Mouse (Mus musculus) hindbrain, embryonic 11.5 days (tissue): ENCODE measurements at regions not wholly inside any gene's neighbourhood (a gene's known extent, or its start where the extent isn't known, plus 50 kb on each side); places are given as distances from the start of the nearest gene placed in this dataset.

Experiments used
- ATAC-seq: fragments of 200-750 bp; cut with Nextera tagmentation; 2 replicates; pipeline ENCODE4 v1.8.0; 2017; ENCODE audit warnings: mild to moderate bottlenecking, moderate TSS enrichment, moderate library complexity; ENCODE audit not compliant: low FRiP score
- DNase-seq: peaks from one replicate; pipeline ENCODE4 v3.0.0-alpha.2; 2015; ENCODE audit warnings: low spot score
- H3K27ac ChIP-seq: fragments of 300-500 bp; sonication (generic); 2 replicates; pipeline ENCODE4 v1.5.1; 2014; ENCODE audit warnings: mild to moderate bottlenecking, low read depth, low read length
- H3K27me3 ChIP-seq: fragments of 300-500 bp; sonication (generic); 2 replicates; pipeline ENCODE4 v1.6.1; 2014; ENCODE audit warnings: mild to moderate bottlenecking, low read length, moderate library complexity, mixed read lengths; ENCODE audit not compliant: control insufficient read depth, insufficient read depth
- H3K36me3 ChIP-seq: fragments of 300-500 bp; sonication (generic); 2 replicates; pipeline ENCODE4 v1.6.1; 2014; ENCODE audit warnings: mild to moderate bottlenecking, low read length, moderate library complexity, mixed read lengths; ENCODE audit not compliant: control insufficient read depth, insufficient read depth
- H3K4me1 ChIP-seq: fragments of 300-500 bp; sonication (generic); replicated peaks from 2 replicates; pipeline ENCODE4 v1.6.1; 2014; ENCODE audit warnings: low read length, mixed read lengths; ENCODE audit not compliant: control insufficient read depth, insufficient read depth
- H3K4me2 ChIP-seq: fragments of 300-500 bp; sonication (generic); replicated peaks from 2 replicates; pipeline ENCODE4 v1.6.1; 2014; ENCODE audit warnings: mild to moderate bottlenecking, low read depth, low read length
- H3K4me3 ChIP-seq: fragments of 300-500 bp; sonication (generic); 2 replicates; pipeline ENCODE4 v1.5.1; 2014; ENCODE audit warnings: low read depth, low read length
- H3K9ac ChIP-seq: fragments of 300-500 bp; sonication (generic); 2 replicates; pipeline ENCODE4 v1.6.1; 2014; ENCODE audit warnings: low read depth, low read length
- H3K9me3 ChIP-seq: fragments of 300-500 bp; sonication (generic); 2 replicates; pipeline ENCODE4 v1.6.1; 2016; ENCODE audit warnings: low read length; ENCODE audit not compliant: control insufficient read depth
- WGBS: fragments of 180-500 bp; shearing (Covaris S2); extraction: QIAGEN DNeasy Blood & Tissue Kit; methylation state at CpG from one replicate; pipeline ENCODE4 v1.1.7; 2014; 5-methylcytosine and 5-hydroxymethylcytosine counted together

DNA sequence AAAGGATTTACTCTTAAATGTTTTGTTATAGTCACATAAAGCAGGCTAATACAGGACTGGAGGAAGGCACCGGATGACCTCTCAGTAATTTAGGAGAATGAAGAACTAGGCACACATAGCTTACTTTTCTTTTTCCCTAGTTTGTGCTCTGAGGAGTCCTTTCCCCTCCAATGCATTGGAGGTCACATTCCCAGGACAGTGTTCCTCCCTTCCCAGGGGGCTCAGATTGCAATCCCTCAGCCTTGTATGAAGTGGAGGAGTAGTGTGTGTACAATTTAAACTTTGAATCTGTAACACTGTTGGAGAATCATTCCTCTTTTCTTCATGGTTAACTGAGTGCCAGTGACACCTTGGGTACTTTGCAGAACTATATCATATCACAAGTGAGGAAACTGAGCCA, 109.5 kb upstream of the Npy start:
- WGBS, result 100% methylated on average over 1 of the region's 1 CpGs
- Histone ChIP-seq H3K4me2 (no peak overlapping the region), H3K27me3 (no peaks in the 10 kb centered on the region)

DNA sequence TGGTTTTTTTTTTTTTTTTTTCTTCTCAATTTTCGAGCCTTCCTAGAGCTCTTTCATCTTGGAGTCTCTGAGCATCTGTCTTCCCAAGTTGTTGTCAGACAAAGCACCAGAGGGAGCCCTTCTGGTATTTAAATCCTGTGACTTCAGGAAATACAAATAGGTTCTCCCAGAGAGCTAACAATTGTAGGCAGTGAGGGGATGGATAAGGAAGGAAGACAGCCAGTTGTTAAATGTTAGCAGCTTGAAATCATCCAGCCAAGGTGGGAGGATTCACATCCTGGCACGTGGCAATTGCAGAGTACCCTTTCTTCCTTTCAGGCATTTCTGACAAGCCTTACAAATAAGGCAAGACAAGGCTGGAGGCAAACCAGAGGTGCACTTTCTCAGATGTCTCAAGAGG, 106.0 kb upstream of the Npy start:
- ATAC-seq (no peak), DNase-seq (peak; percentile 8)
- Histone ChIP-seq H3K9me3 (no peaks in the 10 kb centered on the region), H3K27me3 (no peaks in the 10 kb centered on the region), H3K27ac (no peak overlapping the region), H3K4me2 (no peak overlapping the region), H3K4me1 (no peaks in the 10 kb centered on the region), H3K36me3 (no peaks in the 10 kb centered on the region), H3K4me3 (no peak overlapping the region), H3K9ac (no peak overlapping the region)
- WGBS, result 2% methylated on average over 2 of the region's 2 CpGs

More for the DNA sequence above, 109.5 kb upstream of the Npy start:
- Histone ChIP-seq H3K9ac (no peak overlapping the region), H3K27ac (no peak overlapping the region), H3K4me1 (no peaks in the 10 kb centered on the region), H3K4me3 (no peak overlapping the region), H3K36me3 (no peaks in the 10 kb centered on the region), H3K9me3 (no peaks in the 10 kb centered on the region)
- no peak for ATAC-seq
- DNase-seq, result no peak

DNA sequence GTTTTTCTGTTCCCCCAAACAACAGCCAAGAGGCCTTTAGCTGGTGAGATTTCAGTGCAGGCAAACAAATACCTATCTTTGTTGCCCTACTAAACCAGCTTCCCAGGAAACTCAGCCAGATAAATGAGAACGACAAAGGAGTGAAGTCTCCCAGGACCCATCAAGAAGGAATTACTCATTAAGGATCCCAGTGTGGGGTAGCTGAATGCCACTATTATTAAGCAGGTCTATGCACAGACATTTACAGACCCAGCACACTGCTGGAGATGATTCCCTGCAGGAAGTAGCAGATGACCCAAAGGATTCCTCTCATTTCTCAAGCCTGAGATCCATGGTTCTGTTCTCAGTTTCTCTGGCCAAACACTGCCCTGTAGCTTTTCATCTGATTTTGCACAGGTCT, 105.6 kb upstream of the Npy start:
- ATAC-seq, result no peak

DNA sequence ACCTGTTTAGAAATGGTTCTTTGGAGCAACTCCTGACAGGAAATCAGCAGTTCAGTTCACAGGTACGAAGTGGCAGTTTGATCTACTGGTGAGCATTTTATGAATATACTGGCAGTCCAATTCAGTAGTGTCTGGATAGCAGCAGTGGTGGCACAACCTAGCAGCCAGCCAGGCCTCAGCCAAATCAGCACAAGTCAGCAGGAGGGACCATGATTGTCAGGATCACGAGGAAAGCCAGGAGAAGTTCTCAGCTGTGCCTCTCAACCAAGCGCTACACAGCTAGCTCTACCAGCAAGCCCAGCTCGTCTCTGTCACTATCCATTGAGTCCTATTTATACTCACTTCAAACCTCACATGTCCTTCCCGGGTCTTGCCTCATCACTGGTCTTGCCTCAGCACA, 89.3 kb upstream of the Npy start:
- no peaks in the 10 kb centered on the region for H3K36me3 ChIP-seq
- no peak overlapping the region for H3K9ac ChIP-seq
- no peak for ATAC-seq
- H3K4me2 ChIP-seq, result no peak overlapping the region
- H3K4me3 ChIP-seq, result no peak overlapping the region
- DNase-seq, result no peak
- H3K9me3 ChIP-seq, result no peaks in the 10 kb centered on the region
- no peaks in the 10 kb centered on the region for H3K4me1 ChIP-seq
- H3K27ac ChIP-seq, result no peak overlapping the region
- 87% methylated on average over 5 of the region's 5 CpGs for WGBS
- no peaks in the 10 kb centered on the region for H3K27me3 ChIP-seq

More for the DNA sequence above, 105.6 kb upstream of the Npy start:
- no peaks in the 10 kb centered on the region for H3K9me3 ChIP-seq
- no peak overlapping the region for H3K9ac ChIP-seq
- no peak for DNase-seq
- H3K27ac ChIP-seq, result no peak overlapping the region
- no peaks in the 10 kb centered on the region for H3K36me3 ChIP-seq
- H3K4me1 ChIP-seq, result no peaks in the 10 kb centered on the region
- no peak overlapping the region for H3K4me2 ChIP-seq
- H3K4me3 ChIP-seq, result no peak overlapping the region
- H3K27me3 ChIP-seq, result no peaks in the 10 kb centered on the region
- WGBS, result 38% methylated on average over 1 of the region's 1 CpGs

DNA sequence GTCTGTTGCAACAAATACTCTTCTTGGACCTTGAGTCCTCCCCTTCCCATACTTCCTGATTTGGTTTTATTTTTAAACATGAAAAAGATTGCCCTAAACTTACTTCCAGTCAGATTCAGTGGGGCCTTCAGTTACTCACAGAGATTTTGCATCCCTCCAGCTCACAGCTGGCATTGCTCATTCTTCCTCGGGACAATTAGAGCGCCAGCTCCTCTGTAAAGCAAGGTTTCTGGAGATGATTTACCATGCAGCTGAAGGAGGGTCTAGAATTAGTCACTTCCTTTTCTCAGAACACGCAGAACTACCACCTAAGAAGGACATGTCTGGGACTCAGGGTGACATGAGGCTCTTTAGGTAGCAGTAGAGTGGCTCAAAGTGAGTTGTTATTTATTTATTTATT, 79.4 kb upstream of the Npy start:
- Histone ChIP-seq H3K4me3 (no peak overlapping the region), H3K4me1 (no peaks in the 10 kb centered on the region; the same call in 1 of the 2 replicates), H3K27me3 (no peaks in the 10 kb centered on the region), H3K4me2 (no peak overlapping the region), H3K36me3 (no peaks in the 10 kb centered on the region), H3K9ac (no peak overlapping the region), H3K27ac (no peak overlapping the region), H3K9me3 (no peaks in the 10 kb centered on the region)
- DNase-seq, result no peak
- 81% methylated on average over 3 of the region's 3 CpGs for WGBS
- no peak for ATAC-seq

DNA sequence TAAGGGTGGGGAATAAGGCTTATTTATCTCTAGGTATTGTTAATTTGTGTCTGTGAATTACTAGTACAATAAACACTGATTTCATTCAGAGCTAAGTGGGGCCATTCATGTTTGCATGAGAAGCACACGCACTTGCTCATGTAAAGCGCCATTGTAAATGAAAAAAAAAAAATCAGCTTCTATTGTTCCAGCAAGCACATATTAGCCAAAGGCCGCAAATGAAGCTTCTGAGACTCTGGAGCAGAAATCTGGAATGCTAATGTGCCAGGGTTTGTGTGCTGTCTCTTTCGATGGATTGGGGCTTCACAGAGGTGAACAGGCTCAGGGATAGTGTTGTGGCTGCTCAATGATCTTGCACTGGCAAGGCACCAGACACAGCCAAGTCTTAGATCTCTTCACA, 77.2 kb upstream of the Npy start:
- 72% methylated on average over 4 of the region's 4 CpGs for WGBS
- Histone ChIP-seq H3K4me2 (no peak overlapping the region), H3K27ac (no peak overlapping the region), H3K36me3 (no peaks in the 10 kb centered on the region), H3K4me1 (no peaks in the 10 kb centered on the region; the same call in 1 of the 2 replicates), H3K9ac (no peak overlapping the region), H3K27me3 (no peaks in the 10 kb centered on the region), H3K4me3 (no peak overlapping the region), H3K9me3 (no peaks in the 10 kb centered on the region)
- DNase-seq (no peak), ATAC-seq (no peak)

DNA sequence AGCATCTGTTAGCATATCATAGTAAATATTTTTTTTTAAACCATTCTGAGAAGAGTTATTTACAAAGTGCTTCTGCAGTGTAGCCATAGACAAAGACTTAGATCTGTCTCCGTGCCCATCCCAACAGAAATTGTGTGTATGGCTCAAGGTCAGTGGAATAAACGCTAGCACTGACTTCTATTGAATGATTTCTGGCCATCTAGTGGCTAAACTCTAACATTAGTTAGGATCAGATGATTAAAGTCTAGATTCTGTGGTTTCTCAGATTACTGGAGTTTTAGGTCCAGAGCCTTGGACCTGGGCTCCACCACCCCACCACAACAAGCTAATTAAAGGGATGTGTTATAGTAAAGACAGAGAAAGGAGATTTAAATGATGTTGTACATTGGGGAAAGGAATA, 72.0 kb upstream of the Npy start:
- no peak overlapping the region for H3K4me2 ChIP-seq
- no peaks in the 10 kb centered on the region for H3K27me3 ChIP-seq
- WGBS, result 82% methylated on average over 2 of the region's 2 CpGs

DNA sequence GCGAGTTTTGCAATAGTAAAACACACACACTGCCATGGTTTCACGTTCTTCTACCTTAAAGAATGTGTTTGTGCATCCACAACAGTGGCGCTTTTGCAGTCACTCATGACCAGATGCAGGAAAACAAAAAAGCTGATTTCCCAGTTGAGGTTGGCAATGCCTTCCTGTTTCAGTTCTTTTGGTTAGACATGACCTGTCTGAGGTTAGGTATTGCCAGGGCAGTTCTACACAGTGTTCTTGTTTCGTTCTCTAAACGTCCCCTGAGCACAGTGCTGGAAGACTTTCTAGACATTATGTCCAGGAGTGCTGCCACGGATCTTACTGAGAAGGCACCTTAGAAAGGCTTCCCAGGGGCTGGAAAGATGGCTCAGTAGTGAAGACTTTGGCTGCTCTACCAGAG, 62.9 kb upstream of the Npy start:
- ATAC-seq (no peak), DNase-seq (no peak)
- H3K4me1 ChIP-seq, result no peaks in the 10 kb centered on the region
- no peak overlapping the region for H3K9ac ChIP-seq
- H3K27ac ChIP-seq, result no peak overlapping the region
- H3K9me3 ChIP-seq, result no peaks in the 10 kb centered on the region
- H3K27me3 ChIP-seq, result no peaks in the 10 kb centered on the region
- H3K4me2 ChIP-seq, result no peak overlapping the region
- H3K36me3 ChIP-seq, result no peaks in the 10 kb centered on the region
- H3K4me3 ChIP-seq, result no peak overlapping the region
- WGBS, result 90% methylated on average over 6 of the region's 6 CpGs

More for the DNA sequence above, 72.0 kb upstream of the Npy start:
- Histone ChIP-seq H3K27ac (no peak overlapping the region), H3K9ac (no peak overlapping the region), H3K4me1 (no peaks in the 10 kb centered on the region; the same call in 1 of the 2 replicates), H3K36me3 (no peaks in the 10 kb centered on the region), H3K4me3 (no peak overlapping the region), H3K9me3 (no peaks in the 10 kb centered on the region)
- DNase-seq (no peak), ATAC-seq (no peak)

DNA sequence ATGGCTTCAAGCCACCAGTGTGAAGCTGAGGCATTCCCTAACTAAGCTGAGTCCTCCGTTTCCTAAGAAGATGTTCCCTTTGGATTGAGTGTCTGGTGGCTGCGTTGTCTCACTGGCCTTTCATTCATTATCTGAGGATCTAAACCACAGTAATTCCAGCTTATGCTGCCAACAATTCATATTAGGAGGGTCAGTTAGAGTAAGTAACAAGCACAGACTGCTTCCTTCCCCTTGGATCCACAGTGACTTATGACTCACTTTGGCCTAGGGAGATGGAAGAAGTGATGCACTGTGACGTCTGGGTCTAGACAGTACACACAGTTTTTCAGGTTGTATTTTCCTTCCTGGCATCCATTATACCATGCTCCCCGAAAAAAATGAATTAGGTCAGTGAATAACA, 57.8 kb upstream of the Npy start:
- DNase-seq (no peak), ATAC-seq (no peak)
- no peak overlapping the region for H3K9ac ChIP-seq
- 86% methylated on average over 4 of the region's 4 CpGs for WGBS
- no peak overlapping the region for H3K4me3 ChIP-seq
- no peaks in the 10 kb centered on the region for H3K36me3 ChIP-seq
- no peak overlapping the region for H3K4me2 ChIP-seq
- no peak overlapping the region for H3K27ac ChIP-seq
- no peaks in the 10 kb centered on the region for H3K9me3 ChIP-seq
- H3K27me3 ChIP-seq, result no peaks in the 10 kb centered on the region
- no peaks in the 10 kb centered on the region for H3K4me1 ChIP-seq
